Mouse (Mus musculus): ENCODE data around the gene Gm4907.
"Not testable (repeated sequence)": the region's sequence is repeated elsewhere in the genome, so short reads cannot be mapped to it uniquely, and the experiment has no call there.

The Gm4907 gene

DNA sequence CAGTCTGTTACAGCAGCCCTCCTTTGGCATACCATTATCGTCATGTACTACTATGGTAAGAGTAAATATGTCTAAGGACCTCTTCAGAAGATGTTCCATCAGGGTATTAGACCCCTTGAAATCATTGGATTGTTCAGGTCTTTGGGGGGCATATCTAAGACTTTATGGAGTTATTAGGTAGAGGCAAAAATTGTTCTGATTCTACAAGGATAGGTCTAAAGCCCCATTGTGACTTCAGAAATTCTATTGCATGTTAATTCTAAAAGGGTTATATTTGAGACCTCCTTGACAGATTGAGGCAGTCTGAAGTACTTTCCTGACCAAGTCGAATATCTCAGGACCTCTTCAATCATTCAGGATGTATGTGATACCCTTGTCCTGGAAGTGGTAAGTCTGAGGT is at the start of gene Gm4907:
Gene Gm4907, plus strand, starts transcription at position 301 of the 400 bp plus-strand sequence.
- DNase-seq (ENCODE audit: low read depth, low spot score): not testable (repeated sequence)

DNA sequence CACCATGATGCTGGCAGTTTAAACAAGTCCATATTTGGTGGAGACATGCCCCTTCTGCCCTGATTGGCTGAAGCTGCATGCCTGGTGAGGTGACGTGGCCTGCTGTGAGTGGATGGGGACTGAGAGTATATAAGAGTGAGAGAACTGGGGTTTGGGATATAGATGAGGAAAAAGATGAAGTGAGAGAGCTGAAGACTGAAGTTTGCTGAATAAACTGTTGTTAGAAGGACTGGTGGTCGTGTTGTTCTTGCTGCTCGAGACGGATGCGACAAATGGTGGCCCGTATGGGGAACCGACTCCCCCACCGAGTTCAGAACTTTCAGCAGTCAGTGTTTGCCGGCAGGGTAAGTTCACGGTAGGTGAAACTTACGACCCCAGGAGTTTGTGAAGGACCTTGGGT is 48.6 kb upstream of the Gm4907 start:
- DNase-seq (ENCODE audit: low read depth, low spot score): not testable (repeated sequence)

DNA sequence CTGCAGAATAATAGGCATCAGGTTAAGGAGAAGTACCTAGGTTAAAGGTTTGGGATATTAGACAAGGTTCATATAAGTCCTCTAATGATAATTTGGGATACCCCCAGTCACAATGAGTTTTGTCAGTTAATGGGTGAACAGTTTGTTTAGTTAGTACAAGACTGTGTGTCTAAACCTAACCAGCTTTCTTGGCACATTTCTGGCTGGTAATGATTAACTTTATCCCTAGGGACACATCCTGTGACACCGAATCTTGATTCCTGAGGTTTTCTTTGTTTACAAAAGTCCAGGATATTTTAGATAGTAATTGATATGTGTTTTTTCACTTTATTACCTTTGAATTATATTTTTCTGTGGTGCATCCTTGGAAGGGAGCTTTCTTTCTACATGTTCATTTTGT is 41.4 kb upstream of the Gm4907 start:
- DNase-seq (ENCODE audit: low read depth, low spot score): no peak

DNA sequence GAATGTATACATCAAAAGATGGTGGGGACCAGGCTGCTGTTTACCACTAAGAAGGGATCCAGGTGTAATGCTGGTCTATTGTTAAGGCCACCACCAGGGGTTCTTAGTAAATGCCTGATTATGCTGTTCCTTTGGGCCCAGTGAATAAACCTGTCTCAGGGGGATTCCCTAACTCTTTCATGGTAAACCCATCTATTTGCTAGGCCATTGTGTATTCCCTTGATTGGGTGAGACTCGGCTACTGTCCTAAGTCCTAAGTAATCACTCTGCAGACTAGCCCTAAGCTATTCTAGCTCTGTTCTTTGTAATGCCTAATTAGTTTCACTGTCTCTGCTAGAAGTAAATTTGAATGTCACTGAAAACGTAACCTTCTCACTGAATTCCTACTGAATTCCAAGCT is 71.8 kb downstream of the Gm4907 start:
- peak; percentile 11 for DNase-seq (ENCODE audit: low read depth, low spot score)
